Mouse (Mus musculus) Patski (cell line): ENCODE results near the gene Mgat5. TPM values are rescaled to one million over a fixed set of nuclear protein-coding genes. Genes with fewer than 3 reads are reported as not detected.

Experiments used
- ATAC-seq: fragments of 100-300 bp; one replicate; pipeline ENCODE4 v1.8.0; 2021
- CTCF ChIA-PET: fragments of 350-600 bp; sonication (Branson Sonifier 250); formaldehyde crosslinking; loops from one replicate; lab custom pipeline; 2022; ENCODE audit warnings: inconsistent platforms; lab: Charles Lee
- POLR2A ChIA-PET: fragments of 350-600 bp; sonication (Branson Sonifier 250); formaldehyde crosslinking; loops from one replicate; lab custom pipeline; 2022; ENCODE audit warnings: antibody characterized with exemption, inconsistent platforms; lab: Charles Lee
- DNase-seq: peaks from one replicate; pipeline ENCODE4 v3.0.0-alpha.2; 2011; ENCODE audit warnings: low read depth, low spot score
- H3K27me3 ChIP-seq: fragments of 371-371 bp; one replicate; pipeline ENCODE4 v1.5.1; 2021
- CTCF ChIP-seq: fragments of 100-300 bp; IDR thresholded peaks from one replicate; pipeline ENCODE4 v1.5.1; 2021
- in situ Hi-C: fragments of 300-500 bp; cut with MboI; formaldehyde crosslinking; loops from 3 replicates; pipeline ENCODE4 v1.11.1; 2018; ENCODE audit warnings: low pct_unique_long_range_greater_than_20kb, mixed read lengths
- polyA plus RNA-seq: library from polyadenylated mRNA; unstranded; gene quantifications from one replicate; pipeline ENCODE4 v1.2.3, GENCODE M21; 2021

Mgat5 gene
- polyA plus RNA-seq, 1 experiment from 2014 or later: 6.6 TPM

GRCm38 (mm10) chr1:127530849-127531580 lies 326.2 kb downstream of the Mgat5 start:
- ATAC-seq (no peak), DNase-seq (no peak)
- CTCF ChIA-PET: no interaction called here
- POLR2A ChIA-PET: no interaction called here
- no peak for TF ChIP-seq CTCF
- in situ Hi-C loops: no loop called here
- H3K27me3 ChIP-seq: peaks cover 25% of the 10 kb centered on the region

GRCm38 (mm10) chr1:127531723-127532122 lies 326.9 kb downstream of the Mgat5 start:
- ChIA-PET CTCF (no interaction called here), POLR2A (no interaction called here)
- peaks cover 25% of the 10 kb centered on the region for H3K27me3 ChIP-seq
- no peak for TF ChIP-seq CTCF
- in situ Hi-C loops: no loop called here
- no peak for ATAC-seq
- DNase-seq: no peak

- DNase-seq: no peak
- ChIA-PET CTCF (no interaction called here), POLR2A (no interaction called here)
- in situ Hi-C loops: no loop called here
- no peak for ATAC-seq
- no peak for TF ChIP-seq CTCF
- peaks cover 32% of the 10 kb centered on the region for H3K27me3 ChIP-seq
Observed at GRCm38 (mm10) chr1:127536448-127536847, 331.6 kb downstream of the Mgat5 start.

- ChIA-PET CTCF (no interaction called here), POLR2A (interaction anchor here (0.8 kb wide), 1 partner anchor 17 kb away, joined by 3 read pairs; no protein-coding TSS in a partner anchor)
- in situ Hi-C loops: no loop called here
- ATAC-seq: no peak
- H3K27me3 ChIP-seq: peaks cover 33% of the 10 kb centered on the region
- no peak for DNase-seq
- TF ChIP-seq CTCF: no peak
Observed at GRCm38 (mm10) chr1:127537204-127538038, 332.6 kb downstream of the Mgat5 start.
